Comparison of ENCODE assay signal across 8 mouse cellular contexts in the genomic region with DNA sequence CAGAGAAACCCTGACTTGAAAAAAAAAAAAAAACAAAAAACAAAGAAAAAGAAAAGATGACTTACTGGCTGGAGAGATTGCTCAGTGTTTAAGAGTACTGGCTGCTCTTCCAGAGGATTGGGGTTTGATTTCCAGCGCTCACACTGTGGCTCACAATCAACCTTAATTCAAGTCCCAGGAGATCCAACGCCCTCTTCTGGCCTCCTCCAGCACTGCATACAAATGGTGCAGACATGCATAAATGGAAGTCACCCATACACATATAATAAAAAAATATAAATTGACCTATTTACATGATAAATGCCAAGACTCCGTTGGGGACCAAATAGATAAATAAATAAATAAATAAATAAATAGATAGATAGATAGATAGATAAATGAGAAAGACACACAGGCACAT. TPM values are rescaled to one million over a fixed set of nuclear protein-coding genes. Genes with fewer than 3 reads are reported as not detected.
DNase-seq lines count a peak whose midpoint lies in the region; ATAC-seq and TF ChIP-seq lines count a peak whose summit lies in the region.

No protein-coding gene starts in this region.

- H3K9me3 ChIP-seq in heart, embryonic 12.5 days (replicated peaks) = no peaks in the 10 kb centered on the region
- no peaks in the 10 kb centered on the region for H3K9me3 ChIP-seq in embryonic facial prominence, embryonic 12.5 days
- no peaks in the 10 kb centered on the region for H3K9me3 ChIP-seq in limb, embryonic 12.5 days
- no peaks in the 10 kb centered on the region for H3K9me3 ChIP-seq in stomach, embryonic 16.5 days (replicated peaks; ENCODE audit: control insufficient read depth, low read length)

- ATAC-seq in heart, embryonic 12.5 days (ENCODE audit: insufficient number of reproducible peaks, low FRiP score) = no peak
- ATAC-seq in embryonic facial prominence, embryonic 12.5 days (ENCODE audit: insufficient number of reproducible peaks, insufficient read depth, low FRiP score, low TSS enrichment) = no peak
- no peak for ATAC-seq in limb, embryonic 12.5 days (ENCODE audit: insufficient number of reproducible peaks, insufficient read depth, low FRiP score, low TSS enrichment, low read depth)
- ATAC-seq in stomach, embryonic 16.5 days (ENCODE audit: insufficient read depth, low FRiP score) = no peak

- DNase-seq in heart, adult 9 months (ENCODE audit: low spot score in 2 of 2) = no peak
- no peak for DNase-seq in adrenal gland, postnatal 4 days (ENCODE audit: low spot score in 2 of 2)
- DNase-seq in urinary bladder, adult 2 months (ENCODE audit: low spot score) = no peak

- H3K27me3 ChIP-seq in heart, embryonic 12.5 days (replicated peaks) = peaks cover 12% of the 10 kb centered on the region
- H3K27me3 ChIP-seq in C2C12 (ENCODE audit: control insufficient read depth, insufficient read depth, insufficient read length) = no peaks in the 10 kb centered on the region
- 0 out of 2 replicates have a peak, but pooled peaks cover 2% of the 10 kb centered on the region for H3K27me3 ChIP-seq in embryonic facial prominence, embryonic 12.5 days
- H3K27me3 ChIP-seq in limb, embryonic 12.5 days = peaks cover 6% of the 10 kb centered on the region; the same call in 1 of the 2 replicates
- H3K27me3 ChIP-seq in stomach, embryonic 16.5 days (ENCODE audit: control insufficient read depth, insufficient read depth, low read length) = no peaks in the 10 kb centered on the region

- peaks cover 8% of the 10 kb centered on the region for H3K4me1 ChIP-seq in heart, embryonic 12.5 days (replicated peaks)
- peaks cover 6% of the 10 kb centered on the region for H3K4me1 ChIP-seq in embryonic facial prominence, embryonic 12.5 days
- H3K4me1 ChIP-seq in limb, embryonic 12.5 days (replicated peaks) = peaks cover 8% of the 10 kb centered on the region; the same call in 1 of the 2 replicates
- H3K4me1 ChIP-seq in stomach, embryonic 16.5 days (ENCODE audit: control insufficient read depth, insufficient read depth, low read length) = peaks cover 10% of the 10 kb centered on the region

- H3K4me3 ChIP-seq in heart, embryonic 12.5 days = peak overlapping the region; percentile 99; the same call in 1 of the 2 replicates
- peak overlapping the region; percentile 99 for H3K4me3 ChIP-seq in C2C12 (ENCODE audit: insufficient read depth, poor library complexity, severe bottlenecking)
- peak overlapping the region; percentile 79 for H3K4me3 ChIP-seq in embryonic facial prominence, embryonic 12.5 days
- H3K4me3 ChIP-seq in limb, embryonic 12.5 days (replicated peaks) = peak overlapping the region; percentile 97; the same call in 1 of the 2 replicates
- H3K4me3 ChIP-seq in stomach, embryonic 16.5 days (replicated peaks; ENCODE audit: low read length) = no peak overlapping the region

- no peak for TF ChIP-seq CTCF in C2C12 (IDR thresholded peaks at IDR 0.05; ENCODE audit: control insufficient read depth, insufficient read depth, insufficient read length)

- peak overlapping the region; percentile 95 for H3K4me2 ChIP-seq in heart, embryonic 12.5 days
- peak overlapping the region; percentile 87 for H3K4me2 ChIP-seq in embryonic facial prominence, embryonic 12.5 days (replicated peaks)
- H3K4me2 ChIP-seq in limb, embryonic 12.5 days = peak overlapping the region; percentile 85
- peak overlapping the region; percentile 99; the same call in 1 of the 2 replicates for H3K4me2 ChIP-seq in stomach, embryonic 16.5 days (ENCODE audit: low read depth, low read length)

- no peak overlapping the region for H3ac ChIP-seq in C2C12 (ENCODE audit: control insufficient read depth, insufficient read length, low read depth)

- no peak overlapping the region for H3K9ac ChIP-seq in heart, embryonic 12.5 days
- no peak overlapping the region for H3K9ac ChIP-seq in embryonic facial prominence, embryonic 12.5 days
- H3K9ac ChIP-seq in limb, embryonic 12.5 days (replicated peaks) = no peak overlapping the region
- H3K9ac ChIP-seq in stomach, embryonic 16.5 days (ENCODE audit: low read length) = no peak overlapping the region

- WGBS in heart, embryonic 12.5 days = 49% methylated on average over 3 of the region's 3 CpGs
- 63% methylated on average over 3 of the region's 3 CpGs for WGBS in embryonic facial prominence, embryonic 12.5 days
- WGBS in limb, embryonic 12.5 days = 65% methylated on average over 3 of the region's 3 CpGs
- WGBS in stomach, embryonic 16.5 days = 53% methylated on average over 3 of the region's 3 CpGs

- H3K36me3 ChIP-seq in heart, embryonic 12.5 days = peaks cover 36% of the 10 kb centered on the region
- H3K36me3 ChIP-seq in C2C12 (ENCODE audit: control insufficient read depth, insufficient read depth) = peaks cover 33% of the 10 kb centered on the region
- peaks cover 26% of the 10 kb centered on the region for H3K36me3 ChIP-seq in embryonic facial prominence, embryonic 12.5 days
- H3K36me3 ChIP-seq in limb, embryonic 12.5 days = peaks cover 41% of the 10 kb centered on the region
- peaks cover 6% of the 10 kb centered on the region; the same call in 1 of the 2 replicates for H3K36me3 ChIP-seq in stomach, embryonic 16.5 days (ENCODE audit: control insufficient read depth, insufficient read depth, low read length)

- peaks cover 68% of the 10 kb centered on the region for H3K79me2 ChIP-seq in C2C12 (ENCODE audit: control insufficient read depth, insufficient read depth)

- H3K79me3 ChIP-seq in C2C12 (ENCODE audit: low read depth) = peaks cover 56% of the 10 kb centered on the region

- H3K27ac ChIP-seq in heart, embryonic 12.5 days (ENCODE audit: poor library complexity, severe bottlenecking) = no peak overlapping the region
- no peak overlapping the region for H3K27ac ChIP-seq in embryonic facial prominence, embryonic 12.5 days
- H3K27ac ChIP-seq in limb, embryonic 12.5 days = no peak overlapping the region
- no peak overlapping the region for H3K27ac ChIP-seq in stomach, embryonic 16.5 days (ENCODE audit: low read length)

TF ChIP-seq in C2C12, 6 proteins besides CTCF, POLR2A, EP300 and RAD21:
- TF ChIP-seq MYOG (IDR thresholded peaks at IDR 0.05; ENCODE audit: control insufficient read depth, extremely low read depth, insufficient read length) (no peak), FOSL1 (IDR thresholded peaks at IDR 0.05; ENCODE audit: insufficient read depth, low read length, poor library complexity, severe bottlenecking) (no peak), USF1 (IDR thresholded peaks at IDR 0.05; ENCODE audit: low read depth) (no peak), CEBPB (IDR thresholded peaks at IDR 0.05; ENCODE audit: low read depth) (no peak), MAX (IDR thresholded peaks at IDR 0.05) (no peak), MYOD1 (IDR thresholded peaks at IDR 0.05; ENCODE audit: control insufficient read depth, insufficient read length, low read depth) (no peak)

RNA-seq across cellular contexts. Expression of gene Fastkd5, which starts 1.4 kb away (rescaled TPM):
- polyA plus RNA-seq in heart, embryonic 12.5 days (2016; fragmentation: Nextera tagmentation; extraction: Ambion mirVana) = 15.6 and 16.1 TPM in 2 replicates
- 6.9 TPM for polyA plus RNA-seq in C2C12 (2012; fragmentation: generic; extraction: Trizol)
- polyA plus RNA-seq in embryonic facial prominence, embryonic 12.5 days (2016; fragmentation: Nextera tagmentation; extraction: Ambion mirVana) = 17.5 and 18.6 TPM in 2 replicates
- polyA plus RNA-seq in limb, embryonic 12.5 days (2016; fragmentation: Nextera tagmentation; extraction: Ambion mirVana) = 18.7 and 20.3 TPM in 2 replicates
- polyA plus RNA-seq in stomach, embryonic 16.5 days (2015; fragmentation: Nextera tagmentation; extraction: Ambion mirVana) = 14.7 and 16.0 TPM in 2 replicates
- total RNA-seq in adrenal gland, postnatal 4 days (2021) = 10 to 100 TPM in 1 of 2 experiments, 1 to 10 TPM in 1; 9.6 to 10.3 TPM
- polyA plus RNA-seq in urinary bladder, adult 2 months (2012; rRNA removed) = 4.4 and 4.9 TPM in 2 replicates

RNA-seq across cellular contexts. Expression of gene Ubox5, which starts 1.4 kb away (rescaled TPM):
- 8.8 TPM in 2 replicates for polyA plus RNA-seq in heart, embryonic 12.5 days (2016; fragmentation: Nextera tagmentation; extraction: Ambion mirVana)
- polyA plus RNA-seq in C2C12 (2012; fragmentation: generic; extraction: Trizol) = 5.2 TPM
- polyA plus RNA-seq in embryonic facial prominence, embryonic 12.5 days (2016; fragmentation: Nextera tagmentation; extraction: Ambion mirVana) = 15.5 and 16.3 TPM in 2 replicates
- 15.6 and 16.0 TPM in 2 replicates for polyA plus RNA-seq in limb, embryonic 12.5 days (2016; fragmentation: Nextera tagmentation; extraction: Ambion mirVana)
- polyA plus RNA-seq in stomach, embryonic 16.5 days (2015; fragmentation: Nextera tagmentation; extraction: Ambion mirVana) = 9.6 and 10.7 TPM in 2 replicates
- 10 to 100 TPM in 1 of 2 experiments, 1 to 10 TPM in 1; 9.1 to 10.3 TPM for total RNA-seq in adrenal gland, postnatal 4 days (2021)
- 5.8 and 6.9 TPM in 2 replicates for polyA plus RNA-seq in urinary bladder, adult 2 months (2012; rRNA removed)

RNA-seq across cellular contexts. Expression of gene Lzts3, which starts 14.2 kb away (rescaled TPM):
- polyA plus RNA-seq in heart, embryonic 12.5 days (2016; fragmentation: Nextera tagmentation; extraction: Ambion mirVana) = 1.8 TPM in 2 replicates
- 4.7 TPM for polyA plus RNA-seq in C2C12 (2012; fragmentation: generic; extraction: Trizol)
- 6.2 and 6.5 TPM in 2 replicates for polyA plus RNA-seq in embryonic facial prominence, embryonic 12.5 days (2016; fragmentation: Nextera tagmentation; extraction: Ambion mirVana)
- polyA plus RNA-seq in limb, embryonic 12.5 days (2016; fragmentation: Nextera tagmentation; extraction: Ambion mirVana) = 5.4 and 5.7 TPM in 2 replicates
- 7.5 and 8.4 TPM in 2 replicates for polyA plus RNA-seq in stomach, embryonic 16.5 days (2015; fragmentation: Nextera tagmentation; extraction: Ambion mirVana)
- total RNA-seq in adrenal gland, postnatal 4 days (2021) = 10 to 100 TPM; 13.5 to 22.5 TPM
- polyA plus RNA-seq in urinary bladder, adult 2 months (2012; rRNA removed) = 5.9 and 6.2 TPM in 2 replicates

RNA-seq across cellular contexts. Expression of gene Ddrgk1, which starts 36.0 kb away (rescaled TPM):
- 44.5 and 46.3 TPM in 2 replicates for polyA plus RNA-seq in heart, embryonic 12.5 days (2016; fragmentation: Nextera tagmentation; extraction: Ambion mirVana)
- 80.4 TPM for polyA plus RNA-seq in C2C12 (2012; fragmentation: generic; extraction: Trizol)
- 55.6 and 58.3 TPM in 2 replicates for polyA plus RNA-seq in embryonic facial prominence, embryonic 12.5 days (2016; fragmentation: Nextera tagmentation; extraction: Ambion mirVana)
- 49.4 and 54.5 TPM in 2 replicates for polyA plus RNA-seq in limb, embryonic 12.5 days (2016; fragmentation: Nextera tagmentation; extraction: Ambion mirVana)
- 76.6 and 78.6 TPM in 2 replicates for polyA plus RNA-seq in stomach, embryonic 16.5 days (2015; fragmentation: Nextera tagmentation; extraction: Ambion mirVana)
- total RNA-seq in adrenal gland, postnatal 4 days (2021) = 100 to 1,000 TPM; 140 to 154 TPM
- 115 and 119 TPM in 2 replicates for polyA plus RNA-seq in urinary bladder, adult 2 months (2012; rRNA removed)

RNA-seq across cellular contexts. Expression of gene Itpa, which starts 39.0 kb away (rescaled TPM):
- 79.7 and 84.1 TPM in 2 replicates for polyA plus RNA-seq in heart, embryonic 12.5 days (2016; fragmentation: Nextera tagmentation; extraction: Ambion mirVana)
- 95.9 TPM for polyA plus RNA-seq in C2C12 (2012; fragmentation: generic; extraction: Trizol)
- polyA plus RNA-seq in embryonic facial prominence, embryonic 12.5 days (2016; fragmentation: Nextera tagmentation; extraction: Ambion mirVana) = 135 and 137 TPM in 2 replicates
- polyA plus RNA-seq in limb, embryonic 12.5 days (2016; fragmentation: Nextera tagmentation; extraction: Ambion mirVana) = 142 and 148 TPM in 2 replicates
- 71.7 and 85.5 TPM in 2 replicates for polyA plus RNA-seq in stomach, embryonic 16.5 days (2015; fragmentation: Nextera tagmentation; extraction: Ambion mirVana)
- total RNA-seq in adrenal gland, postnatal 4 days (2021) = 10 to 100 TPM; 34.1 to 40.9 TPM
- 32.4 and 46.0 TPM in 2 replicates for polyA plus RNA-seq in urinary bladder, adult 2 months (2012; rRNA removed)
